Mouse (Mus musculus): ENCODE data around the gene 1700029I15Rik.

DNA sequence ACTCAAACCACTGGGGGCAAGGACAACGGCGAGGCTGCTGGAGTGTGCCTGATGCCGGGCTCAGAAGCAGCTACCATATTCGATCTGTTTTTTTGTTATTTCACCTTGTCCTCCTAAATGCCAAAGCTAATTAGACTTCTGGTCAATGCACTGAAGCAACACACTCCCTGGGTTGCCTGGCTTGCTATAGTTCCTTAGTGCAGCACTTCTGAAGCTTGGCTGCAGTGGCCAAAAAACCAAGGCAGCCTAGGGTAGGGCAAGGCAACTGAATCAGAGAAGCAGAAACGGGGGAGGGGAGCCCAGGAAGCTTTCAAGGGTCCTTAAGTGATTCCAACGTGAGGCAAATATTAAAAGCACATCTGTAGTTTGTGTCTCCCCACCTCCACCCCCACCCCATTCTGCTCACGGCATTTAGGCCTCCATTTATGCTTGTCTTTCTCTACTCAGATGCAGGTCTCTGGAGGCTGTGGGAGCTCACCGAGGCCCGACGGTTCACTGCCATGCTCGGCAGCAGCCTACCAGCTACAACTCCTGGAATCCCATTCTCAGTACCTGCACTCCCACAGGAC lies 49.4 kb downstream of the 1700029I15Rik start:
- no peak for TF ChIP-seq POLR2A (IDR thresholded peaks at IDR 0.05; ENCODE audit: borderline replicate concordance, extremely low read depth, low read depth, low read length)
- no peak for TF ChIP-seq CTCF (IDR thresholded peaks at IDR 0.05; ENCODE audit: insufficient read depth, low read length)
